Mouse (Mus musculus): Measurements from ENCODE around the gene Rpl31.

DNA sequence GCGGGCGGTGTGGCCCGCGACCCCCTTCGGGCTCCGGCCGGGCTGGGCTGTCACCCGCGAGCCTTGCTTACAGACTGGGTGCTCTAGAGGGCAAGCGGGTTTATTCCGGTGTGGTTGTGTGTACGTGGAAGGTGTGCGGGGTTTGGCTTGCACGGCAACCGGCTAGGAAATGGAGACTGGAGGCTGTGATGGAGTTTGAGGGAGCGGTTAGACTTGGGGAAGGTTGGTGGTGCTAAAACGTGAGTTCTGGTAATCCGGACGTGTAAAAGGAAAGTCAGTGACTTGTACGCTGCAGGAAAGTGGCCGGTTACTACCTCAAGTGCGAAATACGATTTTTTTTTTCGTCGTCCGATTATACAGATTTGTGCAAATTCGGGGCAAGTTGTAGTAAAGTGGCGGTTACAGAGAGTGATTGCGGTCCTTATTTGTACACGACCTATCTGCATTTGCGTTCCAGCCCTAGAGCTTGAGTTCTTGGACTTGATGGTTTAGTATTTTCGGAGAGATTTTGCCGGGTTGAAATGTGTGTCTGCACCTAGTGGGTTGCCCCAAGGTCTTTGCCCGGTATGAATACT, 712 bp downstream of the Rpl31 start:
- TF ChIP-seq CTCF (IDR thresholded peaks at IDR 0.05; ENCODE audit: borderline replicate concordance, insufficient read depth, low read depth, low read length) = no peak
- no peak for TF ChIP-seq POLR2A (IDR thresholded peaks at IDR 0.05; ENCODE audit: borderline replicate concordance, insufficient read depth, low read length)

All from cerebellum, adult 2 months (tissue).